8 mouse cellular contexts compared by ENCODE assay signal in genomic region chrX:75577582-75578324, GRCm38 (mm10). TPM values are rescaled to one million over a fixed set of nuclear protein-coding genes. Genes with fewer than 3 reads are reported as not detected.
A peak's percentile ranks its signal among the peaks of the same experiment; 100 is the strongest.
DNase-seq lines count a peak whose midpoint lies in the region; ATAC-seq lines count a peak whose summit lies in the region.

Rab39b (minus strand) TSS chrX:75578231.

- 0 out of 2 replicates have a peak within 1 kb of the TSS, but pooled peaks have one; percentile 17 for H3K9ac ChIP-seq in heart, embryonic 15.5 days
- H3K9ac ChIP-seq in liver, embryonic 16.5 days (ENCODE audit: low read depth, low read length): no peak within 1 kb of the TSS

- H3K27ac ChIP-seq in heart, embryonic 15.5 days: no peak within 1 kb of the TSS
- no peak within 1 kb of the TSS for H3K27ac ChIP-seq in liver, embryonic 16.5 days (ENCODE audit: low read length)

- H3K36me3 ChIP-seq in heart, embryonic 15.5 days: no peaks in the 10 kb centered on the region
- no peaks in the 10 kb centered on the region for H3K36me3 ChIP-seq in liver, embryonic 16.5 days (ENCODE audit: control insufficient read depth, insufficient read depth)

- peak; percentile 30 for DNase-seq in adipocyte (ENCODE audit: low spot score)
- peak; percentile 22 for DNase-seq in embryo, embryonic 11.5 days (ENCODE audit: low read depth, low spot score)
- peak; percentile 49 to 77 for DNase-seq in layer of hippocampus, adult 18-20 months (ENCODE audit: low spot score in 2 of 2)
- DNase-seq in retina, postnatal 1 day: peak; percentile 78
- DNase-seq in gastrocnemius, postnatal 36 days: no peak

- H3K4me3 ChIP-seq in heart, embryonic 15.5 days: peak within 1 kb of the TSS; percentile 47
- 0 out of 2 replicates have a peak within 1 kb of the TSS, but pooled peaks have one; percentile 21 for H3K4me3 ChIP-seq in liver, embryonic 16.5 days (ENCODE audit: low read depth, low read length)

- ATAC-seq in CD4-positive, CD25-positive, alpha-beta regulatory T cell, adult 4 months: peak; percentile 89
- no peak for ATAC-seq in heart, embryonic 15.5 days (replicated peaks; ENCODE audit: insufficient number of reproducible peaks, insufficient read depth, low FRiP score, low read depth)
- ATAC-seq in liver, embryonic 16.5 days (ENCODE audit: low read depth): no peak

- no peaks in the 10 kb centered on the region for H3K9me3 ChIP-seq in heart, embryonic 15.5 days (replicated peaks)
- H3K9me3 ChIP-seq in liver, embryonic 16.5 days (replicated peaks; ENCODE audit: control insufficient read depth, low read length): no peaks in the 10 kb centered on the region

- peak within 1 kb of the TSS; percentile 68 for H3K4me2 ChIP-seq in heart, embryonic 15.5 days
- H3K4me2 ChIP-seq in liver, embryonic 16.5 days (ENCODE audit: low read depth, low read length): no peak within 1 kb of the TSS

- 12% methylated on average over 40 of the region's 41 CpGs for WGBS in heart, embryonic 15.5 days
- WGBS in liver, embryonic 16.5 days (ENCODE audit: insufficient replicate concordance): 15% methylated on average over 41 of the region's 41 CpGs

- H3K27me3 ChIP-seq in heart, embryonic 15.5 days: 0 out of 2 replicates have a peak, but pooled peaks cover 3% of the 10 kb centered on the region
- H3K27me3 ChIP-seq in liver, embryonic 16.5 days (ENCODE audit: control insufficient read depth, insufficient read depth, low read depth, low read length): peaks cover 4% of the 10 kb centered on the region; the same call in 1 of the 2 replicates

- intact Hi-C loops in gastrocnemius, postnatal 36 days (cut with DNase I): no loop called here

- H3K4me1 ChIP-seq in heart, embryonic 15.5 days (replicated peaks): no peaks in the 10 kb centered on the region; the same call in 1 of the 2 replicates
- no peaks in the 10 kb centered on the region for H3K4me1 ChIP-seq in liver, embryonic 16.5 days (ENCODE audit: control insufficient read depth, low read depth, low read length)

RNA-seq across cellular contexts. Expression of gene Rab39b, which starts in this region (rescaled TPM):
- 1 to 10 TPM; 1.7 to 1.8 TPM for polyA plus RNA-seq in CD4-positive, CD25-positive, alpha-beta regulatory T cell, adult 4 months (2017; shearing (Covaris generic))
- polyA plus RNA-seq in heart, embryonic 15.5 days (2015; fragmentation: Nextera tagmentation; extraction: Ambion mirVana): 0.40 and 0.74 TPM in 2 replicates
- 10 to 100 TPM; 40.6 to 40.7 TPM for total RNA-seq in layer of hippocampus, adult 18-20 months (2021)
- 0.05 TPM in 1 of 2 replicates, not detected in the other for polyA plus RNA-seq in liver, embryonic 16.5 days (2015; fragmentation: Nextera tagmentation; extraction: Ambion mirVana)
- under 1 TPM in 1 of 2 experiments, not detected in 1; 0.13 TPM for total RNA-seq in gastrocnemius, postnatal 36 days (2021)

Comparison
In these comparisons a context has a peak if more than half of its experiments do, and no peak if none do; other contexts are left out.
1. RNA of gene Rab39b (total RNA-seq): 40.6 to 40.7 TPM in layer of hippocampus, adult 18-20 months; 0.13 TPM in gastrocnemius, postnatal 36 days; every median in the first group is over 10 times any median in the second.
2. DNase-seq: peak in adipocyte (single experiment), embryo, embryonic 11.5 days (single experiment), layer of hippocampus, adult 18-20 months (2 of 2) and retina, postnatal 1 day (single experiment); none in gastrocnemius, postnatal 36 days (0 of 2).